Comparison of ENCODE assay signal across 8 mouse cellular contexts in genomic region chr6:113494258-113494788, GRCm38 (mm10). TPM values are rescaled to one million over a fixed set of nuclear protein-coding genes. Genes with fewer than 3 reads are reported as not detected.
DNase-seq lines count a peak whose midpoint lies in the region; ATAC-seq lines count a peak whose summit lies in the region.

No protein-coding gene starts in this region.

- intact Hi-C loops in gastrocnemius, postnatal 14 days (cut with DNase I; ENCODE audit: low total_unique reads), result no loop called here
- intact Hi-C loops in left cerebral cortex, postnatal 10 days (cut with DNase I), result no loop called here

- peak overlapping the region; percentile 92 for H3K4me3 ChIP-seq in megakaryocyte, embryonic 14.5 days (replicated peaks)

- ATAC-seq in activated CD4-positive, CD25-positive, alpha-beta regulatory T cell, adult 4 months, result peak; percentile 86

- H3K36me3 ChIP-seq in megakaryocyte, embryonic 14.5 days (replicated peaks; ENCODE audit: low read length), result peaks cover 48% of the 10 kb centered on the region

- peaks cover 44% of the 10 kb centered on the region for H3K4me1 ChIP-seq in megakaryocyte, embryonic 14.5 days

- H3K9me3 ChIP-seq in megakaryocyte, embryonic 14.5 days, result no peaks in the 10 kb centered on the region

- DNase-seq in embryo, embryonic 10.5 days (ENCODE audit: low spot score), result peak; percentile 79
- DNase-seq in gastrocnemius, postnatal 14 days, result peak; percentile 82
- DNase-seq in induced T-regulatory cell, adult 2 months (ENCODE audit: low read depth), result peak; percentile 92
- DNase-seq in left cerebral cortex, postnatal 10 days (ENCODE audit: extremely low spot score in 1 of 2, low spot score in 2 of 2), result peak; percentile 52 to 90
- DNase-seq in retina, postnatal 7 days (ENCODE audit: low read depth, low spot score), result peak; percentile 64
- peak; percentile 84 for DNase-seq in urinary bladder, adult 2 months (ENCODE audit: low spot score)

- peaks cover 28% of the 10 kb centered on the region for H3K27me3 ChIP-seq in megakaryocyte, embryonic 14.5 days (replicated peaks)

RNA-seq across cellular contexts. Expression of gene Prrt3, which starts 7.4 kb away (rescaled TPM):
- polyA plus RNA-seq in activated CD4-positive, CD25-positive, alpha-beta regulatory T cell, adult 4 months (2017; shearing (Covaris generic)), result under 1 TPM in 1 of 2 experiments, not detected in 1; 0.20 TPM
- under 1 TPM; 0.11 to 0.12 TPM for total RNA-seq in gastrocnemius, postnatal 14 days (2021)
- 10 to 100 TPM; 34.1 to 36.0 TPM for total RNA-seq in left cerebral cortex, postnatal 10 days (2021)
- polyA plus RNA-seq in megakaryocyte, embryonic 14.5 days (2012; ENCODE audit: insufficient read depth, low replicate concordance), result 0.57 TPM in 1 of 2 replicates, not detected in the other
- 0.10 and 0.18 TPM in 2 replicates for polyA plus RNA-seq in urinary bladder, adult 2 months (2012; rRNA removed)

RNA-seq across cellular contexts. Expression of gene Creld1, which starts 11.2 kb away (rescaled TPM):
- polyA plus RNA-seq in activated CD4-positive, CD25-positive, alpha-beta regulatory T cell, adult 4 months (2017; shearing (Covaris generic)), result 1 to 10 TPM; 2.7 to 8.0 TPM
- 10 to 100 TPM; 37.1 to 39.6 TPM for total RNA-seq in gastrocnemius, postnatal 14 days (2021)
- total RNA-seq in left cerebral cortex, postnatal 10 days (2021), result 10 to 100 TPM; 87.4 to 88.4 TPM
- 157 and 220 TPM in 2 replicates for polyA plus RNA-seq in megakaryocyte, embryonic 14.5 days (2012; ENCODE audit: insufficient read depth, low replicate concordance)
- 46.1 and 58.4 TPM in 2 replicates for polyA plus RNA-seq in urinary bladder, adult 2 months (2012; rRNA removed)

RNA-seq across cellular contexts. Expression of gene Il17rc, which starts 23.1 kb away (rescaled TPM):
- not detected for polyA plus RNA-seq in activated CD4-positive, CD25-positive, alpha-beta regulatory T cell, adult 4 months (2017; shearing (Covaris generic))
- 1 to 10 TPM; 6.8 TPM for total RNA-seq in gastrocnemius, postnatal 14 days (2021)
- total RNA-seq in left cerebral cortex, postnatal 10 days (2021), result 1 to 10 TPM; 2.5 to 3.2 TPM
- 0.25 TPM in 1 of 2 replicates, not detected in the other for polyA plus RNA-seq in megakaryocyte, embryonic 14.5 days (2012; ENCODE audit: insufficient read depth, low replicate concordance)
- polyA plus RNA-seq in urinary bladder, adult 2 months (2012; rRNA removed), result 62.5 and 65.3 TPM in 2 replicates

RNA-seq across cellular contexts. Expression of gene Il17re, which starts 36.0 kb away (rescaled TPM):
- under 1 TPM; 0.97 TPM for polyA plus RNA-seq in activated CD4-positive, CD25-positive, alpha-beta regulatory T cell, adult 4 months (2017; shearing (Covaris generic))
- total RNA-seq in gastrocnemius, postnatal 14 days (2021), result under 1 TPM; 0.31 to 0.49 TPM
- total RNA-seq in left cerebral cortex, postnatal 10 days (2021), result under 1 TPM; 0.55 to 0.66 TPM
- 1.0 TPM in 1 of 2 replicates, not detected in the other for polyA plus RNA-seq in megakaryocyte, embryonic 14.5 days (2012; ENCODE audit: insufficient read depth, low replicate concordance)
- polyA plus RNA-seq in urinary bladder, adult 2 months (2012; rRNA removed), result 71.8 and 87.7 TPM in 2 replicates

RNA-seq across cellular contexts. Expression of gene Emc3, which starts 37.1 kb away (rescaled TPM):
- polyA plus RNA-seq in activated CD4-positive, CD25-positive, alpha-beta regulatory T cell, adult 4 months (2017; shearing (Covaris generic)), result 10 to 100 TPM; 57.7 to 61.8 TPM
- 10 to 100 TPM; 56.2 to 61.0 TPM for total RNA-seq in gastrocnemius, postnatal 14 days (2021)
- total RNA-seq in left cerebral cortex, postnatal 10 days (2021), result 10 to 100 TPM; 78.8 to 79.2 TPM
- polyA plus RNA-seq in megakaryocyte, embryonic 14.5 days (2012; ENCODE audit: insufficient read depth, low replicate concordance), result 28.9 and 48.3 TPM in 2 replicates
- 82.4 and 83.8 TPM in 2 replicates for polyA plus RNA-seq in urinary bladder, adult 2 months (2012; rRNA removed)

Comparison
In these comparisons a context has a peak if more than half of its experiments do, and no peak if none do; other contexts are left out.
1. Peak in every context shown above with its lines: DNase-seq, ATAC-seq and H3K4me3 ChIP-seq.
2. RNA of gene Il17rc, which starts 23.1 kb away (polyA plus RNA-seq): 62.5 to 65.3 TPM in urinary bladder, adult 2 months; 0.25 TPM in megakaryocyte, embryonic 14.5 days and not detected in activated CD4-positive, CD25-positive, alpha-beta regulatory T cell, adult 4 months; every median in the first group is over 10 times any median in the second.